Mouse (Mus musculus): ENCODE data around the gene Tpcn1.

Gene Tpcn1

DNA sequence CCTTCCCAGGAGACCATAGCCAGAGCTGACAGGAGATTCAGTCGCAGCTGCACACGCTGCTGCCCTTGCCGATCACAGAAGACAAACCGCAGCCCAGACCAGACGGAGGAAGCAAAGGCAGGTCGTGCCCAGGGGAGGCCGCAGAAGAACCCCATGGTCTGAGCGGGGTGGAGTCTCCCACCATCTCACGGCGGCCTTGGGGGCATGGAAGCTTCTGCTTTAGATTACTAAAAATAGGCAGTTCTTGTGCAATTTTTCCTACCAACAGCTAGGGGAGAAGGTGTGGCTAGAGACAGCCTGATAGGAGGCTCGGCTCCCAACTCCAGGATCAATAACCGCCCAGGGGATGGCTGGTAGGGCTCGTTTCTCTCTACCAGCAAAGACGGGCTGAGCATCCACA lies 29.7 kb downstream of the Tpcn1 start:
- no peak for DNase-seq (ENCODE audit: low spot score in 2 of 2)

DNA sequence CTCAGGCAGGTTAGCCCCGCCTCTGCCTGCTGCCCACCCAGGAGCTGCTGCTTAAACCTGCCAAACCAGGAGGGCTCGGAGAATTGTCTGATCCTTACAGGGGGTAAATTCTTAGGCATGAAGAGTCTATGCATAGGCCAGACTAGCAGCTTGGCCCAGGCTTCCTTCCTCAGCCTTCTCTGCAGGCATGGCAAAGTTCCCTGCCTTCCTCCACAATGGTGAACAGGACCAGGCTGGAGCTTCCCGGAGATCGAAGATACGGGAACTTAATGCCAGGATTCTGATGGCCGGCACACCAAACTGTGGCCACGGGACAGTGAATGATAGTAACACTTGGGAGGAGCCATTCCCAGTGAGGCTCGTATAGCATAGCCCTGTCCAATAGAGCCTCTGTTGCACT lies 30.4 kb downstream of the Tpcn1 start:
- DNase-seq (ENCODE audit: low spot score in 2 of 2), result no peak

DNA sequence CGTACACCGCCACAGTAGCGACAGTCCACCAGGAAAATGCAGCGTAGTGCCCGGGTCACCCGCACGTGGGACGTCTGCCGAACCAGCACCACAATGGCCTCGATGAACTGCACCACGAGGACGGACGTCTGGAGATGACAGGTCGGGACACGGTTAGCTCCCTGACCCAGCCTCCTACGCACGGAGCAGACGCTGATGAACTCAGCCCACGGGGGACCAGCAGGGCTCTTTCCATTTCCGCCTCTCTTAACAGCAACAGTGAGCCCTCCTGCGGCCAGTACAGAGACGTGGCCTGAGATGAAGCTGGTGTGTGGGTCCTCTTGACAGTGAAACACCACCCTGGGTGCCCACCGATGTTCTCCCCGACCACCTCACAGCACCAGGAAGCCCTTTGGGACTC lies 32.6 kb downstream of the Tpcn1 start:
- DNase-seq (ENCODE audit: low spot score in 2 of 2), result no peak

DNA sequence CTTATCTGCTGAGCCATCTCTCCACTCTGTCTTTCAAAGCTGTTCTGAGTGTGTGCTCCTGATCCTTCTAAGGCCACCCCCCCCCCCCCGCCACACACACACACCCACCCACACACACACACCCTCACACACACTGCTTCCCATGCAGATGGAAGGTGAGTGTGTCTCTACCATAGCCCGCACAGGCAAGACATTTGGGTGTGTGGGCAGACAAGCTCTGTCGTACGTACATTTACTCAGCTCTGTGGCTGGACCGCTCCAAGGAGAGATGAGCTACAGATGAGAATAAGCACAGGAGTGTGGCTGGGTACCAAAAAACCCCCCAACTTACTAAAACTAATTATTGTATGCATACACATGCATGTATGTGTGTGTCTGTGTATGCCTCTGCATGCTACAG lies 37.8 kb downstream of the Tpcn1 start:
- no peak for DNase-seq (ENCODE audit: low spot score in 2 of 2)

DNA sequence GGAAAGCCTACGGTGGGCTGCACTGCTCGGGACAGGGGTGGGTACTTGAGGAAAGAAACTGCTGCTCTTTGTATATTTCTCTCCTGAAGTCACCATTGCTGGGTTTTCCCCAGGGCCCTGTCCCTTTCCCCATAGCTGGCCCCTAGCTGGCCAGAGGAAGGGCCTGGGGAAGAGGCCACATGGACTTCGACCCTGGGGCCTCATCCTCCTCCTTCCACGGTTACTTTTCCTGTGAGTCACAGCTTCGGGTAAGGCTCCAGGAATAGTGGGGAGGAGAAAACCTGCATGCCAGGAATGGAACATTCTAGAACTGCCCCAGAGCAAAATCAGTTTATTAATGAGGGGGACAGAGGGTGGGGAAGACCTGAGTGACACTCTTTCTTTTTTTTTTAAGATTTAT lies 38.3 kb downstream of the Tpcn1 start:
- no peak for DNase-seq (ENCODE audit: low spot score in 2 of 2)

DNA sequence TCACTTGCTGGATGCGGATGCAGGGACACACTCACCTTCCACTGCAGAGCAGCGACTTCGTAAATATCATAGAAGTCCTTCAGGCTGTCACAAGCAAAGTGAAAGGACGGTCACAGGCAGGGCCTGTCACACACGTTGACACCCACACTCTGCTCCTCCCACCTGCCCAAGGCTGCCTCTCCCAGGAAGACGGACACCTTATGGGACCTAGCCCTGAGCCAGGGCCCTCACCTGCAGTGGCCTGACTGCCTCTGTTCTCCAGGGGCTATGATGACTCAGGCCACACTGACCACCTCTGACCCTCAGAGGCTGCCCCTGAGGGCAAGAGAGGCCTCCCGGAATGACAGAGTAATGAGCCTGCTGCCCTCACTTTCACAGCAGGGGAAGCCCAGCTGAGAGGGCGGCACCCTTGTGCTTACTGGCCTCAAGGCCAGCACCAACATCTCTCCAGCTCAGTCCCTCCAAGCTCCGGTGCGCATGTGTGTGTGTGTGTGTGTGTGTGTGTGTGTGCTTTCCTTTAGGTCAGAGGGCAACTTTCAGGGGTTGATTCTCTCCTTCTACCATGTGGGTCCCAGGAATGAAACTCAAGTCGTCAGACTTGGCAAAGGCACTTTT lies 40.1 kb downstream of the Tpcn1 start:
- DNase-seq (ENCODE audit: low spot score in 2 of 2), result no peak

DNA sequence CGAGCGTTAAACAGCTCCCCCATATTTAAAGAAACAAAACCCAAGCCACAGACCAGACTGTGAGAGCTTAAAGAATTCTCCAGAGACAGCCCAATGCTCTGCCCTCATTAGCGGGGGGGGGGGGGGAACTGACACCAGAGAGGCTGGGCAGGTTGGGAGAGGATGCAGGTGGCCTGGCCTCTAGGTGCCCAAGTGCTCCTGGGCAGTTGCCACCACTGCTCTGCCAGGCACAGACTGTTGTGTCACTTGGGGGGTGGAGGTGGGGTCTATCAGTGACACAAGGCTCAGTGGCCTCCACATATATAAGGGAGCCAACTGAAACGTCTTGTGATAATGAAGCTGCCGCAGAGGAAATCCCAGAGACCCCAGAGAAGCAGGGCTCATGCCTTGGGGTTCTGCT lies 51.8 kb downstream of the Tpcn1 start:
- DNase-seq (ENCODE audit: low spot score in 2 of 2), result no peak

DNA sequence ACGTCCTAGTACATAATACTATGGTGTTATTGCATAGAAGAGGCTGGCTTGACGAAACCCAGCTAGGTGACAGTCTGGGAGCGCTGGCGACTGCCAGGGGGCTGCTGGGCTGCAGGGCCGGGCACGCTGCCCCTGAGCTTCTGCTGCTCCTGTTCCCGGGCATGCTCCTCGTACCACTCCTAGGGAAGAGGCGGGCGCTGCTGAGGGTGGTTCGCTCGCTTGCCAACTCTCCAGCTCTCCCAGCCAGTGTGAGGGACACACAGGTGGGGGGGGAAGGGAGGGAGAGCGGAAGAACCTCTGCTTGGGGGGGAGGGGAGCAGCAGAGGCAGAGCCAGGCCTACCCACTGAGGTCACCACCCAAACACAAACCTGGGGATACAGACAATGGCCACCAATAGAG lies 52.4 kb downstream of the Tpcn1 start:
- no peak for DNase-seq (ENCODE audit: low spot score in 2 of 2)

DNA sequence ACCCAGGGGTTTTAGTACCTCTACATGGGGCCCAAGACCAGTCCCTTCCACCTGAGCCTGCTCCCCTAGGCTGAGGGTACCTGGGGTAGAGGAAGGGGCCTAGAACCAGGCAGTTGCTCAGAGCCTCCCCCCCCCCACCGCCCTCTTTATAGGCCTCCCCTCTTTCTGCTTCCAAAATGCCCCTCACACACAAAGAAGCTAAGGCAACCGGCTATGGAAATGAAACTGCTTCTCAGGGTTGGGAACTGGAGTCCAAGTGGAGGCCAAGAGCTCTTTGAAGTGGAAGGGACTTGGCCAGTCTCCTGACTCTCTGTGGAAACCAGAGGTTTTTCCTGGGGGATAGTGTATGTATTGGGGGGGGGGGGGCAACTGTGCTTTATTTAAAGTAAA lies 53.8 kb downstream of the Tpcn1 start:
- no peak for DNase-seq (ENCODE audit: low spot score in 2 of 2)

DNA sequence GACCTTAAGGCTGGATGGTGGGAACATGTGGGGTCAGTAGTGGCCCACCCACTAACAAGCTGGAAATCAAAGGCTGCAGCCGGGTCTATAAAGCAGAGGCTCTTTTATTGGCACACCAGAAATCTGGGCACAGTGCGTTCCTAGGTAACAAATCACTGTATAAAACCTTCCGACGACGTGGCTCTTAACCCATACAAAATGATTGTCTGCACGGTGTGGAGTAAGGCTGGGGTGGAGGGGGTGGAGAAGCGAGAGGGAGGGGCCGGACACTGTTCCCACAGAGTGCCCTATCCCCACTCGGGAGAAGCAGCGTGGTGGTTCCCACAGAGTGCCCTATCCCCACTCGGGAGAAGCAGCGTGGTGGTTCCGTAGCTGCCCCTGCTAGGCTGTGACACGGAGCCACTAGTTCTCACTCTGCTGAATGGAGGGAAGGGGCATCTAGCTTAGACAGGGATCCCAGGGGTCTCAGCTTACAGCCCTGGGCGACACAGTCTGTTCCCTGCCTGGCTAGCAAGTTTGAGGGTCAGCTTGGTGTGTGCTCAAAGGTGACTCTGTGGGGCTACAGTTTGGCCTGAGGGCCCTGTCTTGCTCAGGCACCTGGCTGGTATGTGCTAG lies 54.3 kb downstream of the Tpcn1 start:
- no peak for DNase-seq (ENCODE audit: low spot score in 2 of 2)

DNA sequence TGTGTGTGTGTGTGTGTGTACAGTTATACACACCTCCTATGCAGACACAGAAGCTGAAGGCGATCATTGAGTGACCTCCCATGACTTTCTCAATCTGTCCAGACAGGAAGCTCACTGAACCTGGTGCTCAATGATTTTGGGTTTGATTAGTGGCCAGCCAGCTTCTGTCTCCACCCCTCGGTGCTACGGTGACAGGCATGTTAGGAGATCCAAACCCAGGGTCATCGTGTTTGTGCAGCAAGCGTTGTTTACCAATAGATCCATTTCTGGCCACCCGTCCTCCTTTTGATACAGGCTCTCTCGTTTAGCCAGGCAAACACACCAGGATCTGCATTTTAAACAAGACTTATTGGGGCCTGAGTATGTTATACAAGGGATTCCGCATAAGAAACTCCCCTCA lies 56.8 kb downstream of the Tpcn1 start:
- no peak for DNase-seq (ENCODE audit: low spot score in 2 of 2)

DNA sequence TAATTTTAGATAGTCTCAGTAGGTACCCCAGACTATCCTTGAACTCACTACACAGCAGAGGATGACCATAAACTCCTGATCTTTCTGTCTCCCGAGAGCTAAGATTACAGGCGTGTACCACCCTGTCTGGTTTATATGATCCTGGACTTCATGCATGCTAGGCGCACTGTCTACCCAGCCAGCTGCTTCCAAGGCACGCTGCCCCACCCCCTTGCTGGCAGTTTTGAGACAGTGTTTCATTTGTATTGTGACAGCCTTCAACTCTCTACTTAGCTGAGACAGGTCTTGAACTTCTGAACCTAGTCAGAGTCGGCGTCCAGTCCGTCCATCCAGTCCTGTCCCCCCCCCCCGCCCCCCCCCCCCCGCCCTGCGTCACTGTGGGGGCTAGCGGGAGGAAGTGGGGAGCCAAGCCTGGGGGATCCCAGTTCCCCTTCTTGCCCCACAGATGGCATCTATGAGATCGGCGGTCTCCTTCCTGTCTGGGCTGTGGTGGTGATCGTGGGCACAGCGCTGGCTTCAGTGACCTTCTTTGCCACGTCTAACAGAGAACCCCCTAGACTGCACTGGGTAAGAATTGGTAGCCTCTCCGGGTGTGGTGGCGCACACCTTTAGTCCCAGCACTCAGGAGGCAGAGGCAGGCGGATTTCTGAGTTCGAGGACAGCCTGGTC lies 61.0 kb downstream of the Tpcn1 start:
- DNase-seq (ENCODE audit: low spot score in 2 of 2), result no peak

DNA sequence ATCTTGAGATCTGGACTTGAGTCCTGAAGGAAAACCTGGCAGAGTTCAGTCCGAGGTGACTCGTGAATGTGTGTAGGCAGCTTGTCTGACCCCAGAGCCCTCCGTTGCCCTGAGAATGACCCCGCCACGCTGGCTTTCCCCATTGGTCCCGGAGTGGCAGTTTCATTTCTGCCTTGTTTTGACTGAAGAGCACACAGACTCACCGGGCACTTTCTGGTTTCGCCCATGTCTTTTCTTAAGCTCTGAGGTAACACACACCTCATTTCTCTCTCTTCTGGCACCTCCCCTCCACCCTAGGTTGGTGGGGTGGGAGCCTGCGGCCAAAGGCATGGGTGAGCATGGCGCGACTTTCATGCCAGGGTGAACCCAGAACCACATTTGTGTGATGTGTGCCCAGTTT lies 62.2 kb downstream of the Tpcn1 start:
- no peak for DNase-seq (ENCODE audit: low spot score in 2 of 2)

DNA sequence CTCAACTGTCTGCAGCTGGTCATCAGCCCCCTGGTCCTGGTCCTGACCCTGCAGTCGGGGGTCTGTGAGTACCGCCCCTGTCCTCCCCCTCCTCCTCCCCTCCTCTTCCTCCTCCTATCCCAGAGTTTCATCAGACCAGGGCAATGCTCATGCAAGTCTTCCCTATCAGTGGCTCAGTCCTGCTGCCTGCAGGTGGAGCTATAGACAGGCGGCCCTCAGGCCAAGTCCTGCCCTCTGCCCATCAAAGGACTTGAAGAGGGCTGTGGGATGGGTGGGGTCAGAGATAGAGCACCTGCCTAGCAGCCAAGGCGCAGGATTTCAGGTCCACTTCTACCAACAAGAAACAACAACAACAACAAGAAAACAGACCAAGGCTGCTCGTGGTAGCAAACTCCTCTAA lies 62.7 kb downstream of the Tpcn1 start:
- DNase-seq (ENCODE audit: low spot score in 2 of 2), result no peak

DNA sequence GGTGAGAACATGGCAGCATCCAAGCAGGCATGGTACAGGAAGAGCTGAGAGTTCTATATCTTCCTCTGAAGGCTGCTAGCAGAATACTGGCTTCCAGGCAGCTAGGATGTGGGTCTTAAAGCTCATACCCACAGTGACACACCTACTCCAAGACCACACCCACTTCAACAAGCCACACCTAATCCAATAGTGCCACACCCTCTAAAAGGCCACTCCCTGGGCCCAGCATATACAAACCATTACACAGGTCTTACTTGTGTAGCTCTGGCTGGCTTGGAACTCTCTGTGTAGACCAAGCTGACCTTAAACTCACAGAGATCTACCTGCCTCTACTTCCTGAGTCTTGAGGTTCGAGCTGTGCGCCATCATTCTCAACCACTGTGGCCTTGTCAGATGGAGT lies 63.7 kb downstream of the Tpcn1 start:
- no peak for DNase-seq (ENCODE audit: low spot score in 2 of 2)

DNA sequence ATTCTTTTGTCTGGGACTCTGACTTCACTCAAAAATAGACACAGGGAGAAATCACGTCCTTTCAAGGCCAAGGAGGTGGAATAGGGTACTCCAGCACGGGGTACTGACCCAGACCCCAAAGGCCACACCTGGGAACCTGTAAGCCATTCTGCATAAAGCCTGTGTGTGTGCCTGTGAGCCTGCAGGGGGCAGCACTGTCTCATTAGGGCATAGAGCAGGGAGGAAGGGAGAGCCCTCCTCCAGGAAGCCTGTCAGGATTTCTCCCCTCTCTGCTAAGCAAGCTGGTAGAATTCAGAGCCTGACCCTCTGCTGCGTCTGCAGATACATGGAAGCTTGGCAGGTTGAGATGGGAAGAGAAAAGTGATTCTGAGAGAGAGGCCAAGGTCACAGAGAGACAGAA lies 65.8 kb downstream of the Tpcn1 start:
- no peak for DNase-seq (ENCODE audit: low spot score in 2 of 2)

DNA sequence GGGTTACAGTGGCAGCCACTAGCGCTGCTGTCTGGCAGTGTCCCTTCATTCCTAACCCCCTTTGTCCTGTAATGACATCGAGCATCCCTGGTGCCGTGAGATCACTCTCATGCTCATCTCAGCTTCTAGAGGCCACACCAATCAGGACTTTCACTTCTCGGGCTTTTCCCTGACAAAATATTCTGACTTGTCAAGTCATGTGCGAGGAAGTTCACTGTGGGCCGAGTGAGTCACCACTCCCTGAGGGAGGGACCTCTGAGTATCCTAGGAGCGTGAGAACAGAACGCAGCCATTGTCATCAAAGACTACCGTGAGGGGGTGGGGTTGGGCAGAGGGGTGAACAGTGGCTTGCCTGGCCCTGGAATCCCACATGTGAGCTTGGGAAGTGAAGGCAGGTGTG lies 70.9 kb downstream of the Tpcn1 start:
- peak in 1 of 2 experiments; percentile 39 for DNase-seq (ENCODE audit: low spot score in 2 of 2)

DNA sequence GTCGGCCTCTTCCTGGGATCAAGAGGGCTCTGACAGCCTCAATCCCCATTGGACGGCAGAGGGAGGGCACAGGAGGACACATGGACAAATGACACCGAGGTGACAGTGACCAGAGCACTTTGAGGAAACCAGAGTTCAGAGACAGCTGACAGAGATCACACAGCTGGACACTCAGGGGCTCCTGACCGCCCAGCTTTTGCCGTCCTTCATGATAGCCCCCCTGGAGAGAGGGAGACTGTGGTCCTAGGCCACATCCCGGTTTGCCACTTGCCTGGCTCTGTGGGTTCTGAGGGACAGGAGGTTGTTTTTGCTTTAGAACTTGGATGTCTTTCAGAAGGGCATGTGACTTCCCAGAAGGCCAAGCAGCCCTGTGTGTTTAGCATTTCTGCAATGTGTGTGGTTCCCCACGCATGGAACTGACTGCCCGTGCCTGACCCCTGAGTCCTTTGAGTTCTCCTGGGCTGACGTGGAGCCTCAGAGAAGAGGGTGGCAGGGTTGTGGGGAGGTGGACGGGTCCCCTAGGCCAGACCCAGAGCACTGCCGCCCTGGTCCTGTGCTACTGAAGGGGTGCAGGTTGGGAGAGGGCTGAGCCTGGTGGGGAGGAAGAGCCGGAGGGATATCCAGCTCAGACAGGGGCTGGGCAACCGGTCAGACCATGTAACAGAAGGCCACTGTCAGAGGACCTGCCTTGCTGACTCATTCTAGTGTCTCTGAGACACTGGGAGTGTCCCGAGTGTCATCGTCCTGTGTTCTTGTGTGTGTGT lies 72.1 kb downstream of the Tpcn1 start:
- DNase-seq (ENCODE audit: low spot score in 2 of 2), result no peak

DNA sequence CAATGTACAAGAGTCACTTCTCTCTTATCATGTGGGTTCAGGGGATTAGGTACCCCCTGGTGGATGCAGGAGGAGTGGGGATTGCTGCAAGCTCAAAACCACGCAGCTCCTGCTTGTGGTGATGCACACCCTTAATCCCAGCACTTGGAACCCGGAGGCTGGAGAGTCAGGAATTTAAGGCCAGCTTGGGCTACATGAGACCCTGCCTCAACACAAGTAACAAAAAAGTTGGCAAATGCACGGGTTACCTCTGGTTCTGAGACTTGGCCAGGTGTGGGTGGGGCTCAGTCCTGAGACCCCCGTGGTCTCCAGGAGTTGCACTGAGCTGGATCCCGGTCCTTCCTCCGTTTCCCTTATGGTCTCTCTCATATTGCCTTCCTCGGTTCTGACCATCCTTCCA lies 73.0 kb downstream of the Tpcn1 start:
- no peak for DNase-seq (ENCODE audit: low spot score in 2 of 2)

DNA sequence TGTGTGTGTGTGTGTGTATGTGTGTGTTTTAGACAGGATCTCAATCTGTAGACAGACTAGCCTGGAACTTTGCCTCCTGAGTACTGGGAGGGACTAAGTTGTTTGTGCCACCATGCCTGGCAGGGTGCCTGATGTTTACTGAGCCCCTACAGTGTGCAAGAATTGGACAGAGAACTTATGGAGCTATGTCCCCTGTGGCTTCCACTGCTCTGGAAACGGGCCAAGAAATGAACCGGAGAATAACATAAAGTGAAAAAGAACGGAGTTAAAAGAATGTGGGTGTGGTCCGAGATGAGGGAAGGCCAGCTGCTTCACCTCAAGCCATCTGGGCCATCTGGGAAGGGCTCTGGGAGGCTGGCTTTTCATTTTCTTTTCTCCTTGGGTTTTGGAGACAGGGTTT lies 73.7 kb downstream of the Tpcn1 start:
- DNase-seq (ENCODE audit: low spot score in 2 of 2), result no peak

DNA sequence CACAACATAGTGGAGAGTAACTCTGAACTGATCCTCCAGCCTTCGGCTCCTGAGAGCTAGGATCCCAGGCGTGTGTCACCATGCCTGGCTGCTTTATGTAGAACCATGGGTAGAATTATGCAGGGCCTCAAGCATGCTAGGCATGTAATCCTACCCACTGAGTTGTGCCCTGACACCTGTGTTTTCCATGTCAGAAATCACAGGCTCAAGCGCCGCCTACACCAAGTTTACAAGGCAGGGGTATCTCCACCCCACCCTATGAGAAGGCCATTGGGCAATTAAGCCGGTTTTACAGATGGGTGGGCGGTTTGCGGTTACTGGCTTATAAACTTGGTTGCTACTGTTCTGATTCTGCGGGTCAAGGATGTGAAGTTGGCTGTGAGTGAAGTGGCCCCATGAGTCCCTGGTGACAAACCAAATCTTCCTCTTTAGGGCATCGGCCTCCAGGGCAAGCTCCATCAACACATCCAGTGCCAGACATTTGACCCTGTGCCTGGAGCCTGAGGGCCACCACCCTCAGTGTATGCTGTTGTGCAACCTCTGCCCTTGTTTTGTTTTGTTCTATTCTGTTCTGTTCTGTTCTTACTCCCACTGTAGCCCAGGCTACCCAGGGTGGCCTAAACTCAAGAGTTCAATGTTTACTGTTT lies 74.3 kb downstream of the Tpcn1 start:
- no peak for DNase-seq (ENCODE audit: low spot score in 2 of 2)

DNA sequence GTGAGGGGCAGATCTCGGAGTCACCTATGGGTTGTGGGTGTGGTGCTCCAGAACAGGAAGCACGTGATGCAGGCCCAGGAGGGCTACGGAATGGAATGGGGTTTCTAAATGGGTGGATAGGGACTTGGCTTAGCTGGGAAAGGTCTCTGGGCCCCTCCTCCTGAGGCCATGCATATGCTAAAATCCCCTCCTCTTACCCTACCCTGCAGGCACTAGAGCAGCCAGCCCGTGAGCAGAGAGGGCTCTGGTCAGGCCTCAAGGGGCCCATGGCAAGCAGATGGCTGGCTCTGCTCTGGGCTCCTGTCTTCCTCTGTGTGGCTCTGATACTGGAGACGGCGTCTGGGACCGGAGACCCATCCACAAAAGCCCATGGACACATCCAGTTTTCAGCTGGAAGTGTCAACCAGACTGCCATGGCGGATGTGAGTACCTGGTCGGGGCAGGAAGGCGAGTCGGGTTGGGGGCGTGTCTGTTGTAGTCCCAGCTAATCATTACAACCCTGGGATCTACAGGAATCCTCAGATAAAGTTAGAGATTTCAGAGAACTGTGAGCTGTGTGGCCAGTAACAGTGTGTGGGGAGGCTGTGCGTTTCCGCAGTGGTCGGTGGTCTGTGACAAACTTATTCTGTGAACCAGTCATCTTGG lies 75.4 kb downstream of the Tpcn1 start:
- no peak for DNase-seq (ENCODE audit: low spot score in 2 of 2)

All from urinary bladder, postnatal 4 days (tissue).